Mouse (Mus musculus) cerebral cortex, adult 2 months (tissue): ENCODE results near the gene Opn4.

Source experiments
- WGBS: fragments of 180-500 bp; shearing (Covaris S2); methylation state at CpG from one replicate; pipeline ENCODE4 v1.1.7; 2018; 5-methylcytosine and 5-hydroxymethylcytosine counted together

Gene Opn4

GRCm38 (mm10) chr14:34599941-34600340 is at the start of gene Opn4:
Gene Opn4, minus strand, starts transcription at chr14:34600142.
- WGBS, result 88% methylated on average over 8 of the region's 8 CpGs

DNA sequence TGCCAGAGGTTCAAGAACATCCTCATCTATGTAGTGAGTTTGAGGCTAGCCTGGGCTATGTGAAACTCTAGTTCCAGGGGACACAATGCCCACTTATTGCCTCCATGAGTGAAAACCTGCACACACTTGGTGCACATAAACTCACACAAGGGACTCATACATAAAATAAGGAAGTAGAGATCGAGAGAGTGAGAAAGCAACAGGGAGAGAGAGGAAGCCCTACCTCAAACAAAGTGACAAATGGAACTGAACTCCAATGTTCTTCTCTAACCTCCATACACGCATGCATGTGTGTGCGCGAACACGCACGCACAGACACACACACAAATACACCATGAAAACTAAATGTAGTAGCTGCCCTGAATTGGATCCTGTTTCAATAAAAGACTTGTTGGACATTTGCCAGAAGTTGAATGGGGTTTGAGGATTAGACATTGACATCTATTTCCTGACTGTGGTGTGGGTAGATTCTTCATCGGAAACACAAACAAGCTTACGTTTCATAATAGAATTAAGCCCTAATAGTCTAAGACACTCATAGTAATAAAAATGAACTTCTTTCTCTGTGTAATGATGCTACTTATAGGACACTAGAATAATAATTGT is 48.0 kb upstream of the Opn4 start:
- WGBS, result 79% methylated on average over 8 of the region's 8 CpGs

GRCm38 (mm10) chr14:34644140-34644539 is 44.2 kb upstream of the Opn4 start:
- WGBS, result 82% methylated on average over 7 of the region's 7 CpGs

DNA sequence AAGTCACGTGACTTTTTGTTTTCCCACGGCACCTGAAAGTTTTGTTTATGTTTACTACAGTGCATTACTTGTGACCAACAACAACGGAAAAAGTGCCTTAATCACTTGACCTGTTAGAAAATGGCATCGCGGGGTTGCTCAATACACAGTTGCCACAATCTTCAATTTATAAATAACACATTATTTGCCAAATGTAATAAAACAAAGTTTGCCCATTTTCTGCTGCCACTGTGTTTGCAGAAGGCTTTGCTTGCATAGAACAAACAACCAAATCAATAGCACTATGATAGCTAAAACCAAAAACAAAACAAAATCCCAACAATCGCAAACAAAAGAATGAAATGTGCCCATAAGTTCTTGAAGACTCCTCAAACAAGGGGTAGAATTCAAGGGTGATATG is 35.8 kb upstream of the Opn4 start:
- WGBS, result 87% methylated on average over 6 of the region's 6 CpGs

DNA sequence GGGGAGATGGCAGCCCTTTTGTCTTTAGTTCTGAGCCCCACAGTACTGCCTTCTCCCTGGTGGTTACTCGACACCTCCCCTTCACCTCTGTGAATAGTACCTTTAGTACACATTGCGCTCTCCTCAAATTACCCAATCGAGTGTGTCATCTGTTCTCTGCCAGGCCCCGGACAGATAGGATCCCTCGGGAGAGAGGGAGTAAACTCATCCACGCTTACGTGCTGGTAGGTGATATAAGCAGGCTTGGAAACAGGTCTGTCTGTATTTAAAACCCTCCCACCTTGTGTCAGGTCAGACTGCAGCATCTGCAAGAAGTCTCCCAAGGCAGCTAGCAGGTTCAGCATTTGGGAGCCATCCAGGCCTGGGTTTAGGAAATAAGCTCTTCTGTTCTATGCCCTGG is 35.2 kb upstream of the Opn4 start:
- WGBS, result 64% methylated on average over 7 of the region's 7 CpGs

- WGBS, result 83% methylated on average over 10 of the region's 10 CpGs
These were observed 32.9 kb upstream of the Opn4 start for GRCm38 (mm10) chr14:34632722-34633448.

- 93% methylated on average over 7 of the region's 7 CpGs for WGBS
These were observed 26.9 kb upstream of the Opn4 start for GRCm38 (mm10) chr14:34626824-34627223.

- WGBS, result 79% methylated on average over 16 of the region's 16 CpGs
These were observed 23.7 kb upstream of the Opn4 start for GRCm38 (mm10) chr14:34623531-34624210.

GRCm38 (mm10) chr14:34623074-34623473 is 23.1 kb upstream of the Opn4 start:
- 90% methylated on average over 5 of the region's 5 CpGs for WGBS

DNA sequence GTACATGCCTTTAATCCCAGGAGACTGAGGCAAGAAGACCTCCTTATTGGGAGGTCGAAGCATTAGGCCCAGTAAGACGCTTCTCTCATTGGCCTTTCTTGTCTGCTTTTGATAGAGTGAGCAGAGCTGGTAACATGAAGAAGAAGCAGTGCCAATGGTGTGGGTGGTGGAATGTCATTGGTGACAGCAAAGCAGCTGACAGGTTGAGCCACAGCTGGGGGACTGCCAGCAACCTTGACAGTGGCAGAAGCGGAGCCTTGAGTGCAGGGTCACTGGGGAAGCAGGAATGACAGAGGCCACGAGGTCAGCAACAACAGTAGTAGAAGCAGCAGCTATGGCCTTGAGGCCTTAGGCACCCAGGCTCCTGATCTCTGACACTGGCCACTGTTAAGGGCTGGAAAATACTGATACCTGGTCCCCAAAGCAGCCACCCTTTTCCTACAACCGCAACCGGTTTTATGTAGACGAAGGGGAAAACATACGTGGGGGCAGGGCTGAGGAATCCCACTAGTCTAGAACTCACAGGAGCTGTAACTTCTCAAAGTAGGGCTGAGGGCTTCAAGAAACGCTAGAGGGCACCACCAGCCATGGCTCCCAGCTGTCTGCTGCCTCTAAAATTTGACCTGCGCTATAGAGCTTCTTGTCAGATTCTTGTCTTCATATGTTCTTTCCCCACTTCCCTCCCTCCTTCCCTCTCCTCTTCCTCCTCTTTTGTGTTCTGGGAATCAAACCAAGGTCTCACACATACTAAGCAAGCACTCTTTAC is 20.9 kb upstream of the Opn4 start:
- WGBS, result 56% methylated on average over 10 of the region's 10 CpGs

- 61% methylated on average over 9 of the region's 9 CpGs for WGBS
These were observed 18.9 kb upstream of the Opn4 start for GRCm38 (mm10) chr14:34618808-34619207.

- WGBS, result 3% methylated on average over 8 of the region's 8 CpGs
These were observed 16.9 kb upstream of the Opn4 start for GRCm38 (mm10) chr14:34616821-34617220.

- 67% methylated on average over 4 of the region's 4 CpGs for WGBS
These were observed 15.7 kb upstream of the Opn4 start for GRCm38 (mm10) chr14:34615625-34616024.

DNA sequence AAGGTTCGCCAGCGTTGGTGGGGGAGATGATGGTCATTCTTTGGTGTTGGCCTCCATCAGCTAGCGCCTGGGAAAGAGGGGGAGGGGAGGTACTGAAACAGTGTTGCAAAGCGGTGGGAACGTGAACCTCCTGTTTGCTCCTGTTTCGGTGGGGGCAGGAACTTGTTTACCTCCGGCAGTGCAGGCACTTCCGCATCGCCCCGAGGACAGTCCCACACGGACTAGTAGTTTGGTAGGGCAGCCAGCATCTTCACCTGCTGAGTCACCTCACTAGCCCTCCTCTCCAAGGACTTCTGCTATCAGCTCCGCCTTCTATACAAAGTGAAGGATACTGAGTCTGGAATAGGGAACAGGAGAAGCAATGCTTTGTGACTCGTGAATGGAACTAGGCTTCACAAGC is 15.1 kb upstream of the Opn4 start:
- WGBS, result 12% methylated on average over 13 of the region's 13 CpGs

- WGBS, result 55% methylated on average over 15 of the region's 15 CpGs
These were observed 14.6 kb upstream of the Opn4 start for GRCm38 (mm10) chr14:34614551-34614950.

DNA sequence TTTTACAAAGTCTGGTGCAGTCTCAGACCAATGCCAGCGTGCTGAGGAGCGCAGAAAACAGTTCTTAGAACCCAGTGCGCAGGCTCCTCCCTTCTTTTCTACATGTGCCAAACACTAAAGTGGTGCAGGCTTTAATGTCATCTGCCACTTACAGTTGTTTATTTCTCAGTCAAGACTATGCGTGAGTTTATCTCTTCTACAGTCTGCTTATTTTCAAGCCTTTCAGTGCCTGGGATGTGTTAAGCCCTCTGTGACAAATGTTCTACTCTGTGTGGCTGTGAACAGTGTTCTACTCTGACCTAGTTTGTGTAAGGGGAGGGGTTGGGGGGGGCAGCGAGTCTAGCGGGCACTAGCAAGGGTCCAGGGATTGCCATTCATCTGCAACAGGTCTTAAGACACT is 13.6 kb upstream of the Opn4 start:
- WGBS, result 64% methylated on average over 6 of the region's 6 CpGs

DNA sequence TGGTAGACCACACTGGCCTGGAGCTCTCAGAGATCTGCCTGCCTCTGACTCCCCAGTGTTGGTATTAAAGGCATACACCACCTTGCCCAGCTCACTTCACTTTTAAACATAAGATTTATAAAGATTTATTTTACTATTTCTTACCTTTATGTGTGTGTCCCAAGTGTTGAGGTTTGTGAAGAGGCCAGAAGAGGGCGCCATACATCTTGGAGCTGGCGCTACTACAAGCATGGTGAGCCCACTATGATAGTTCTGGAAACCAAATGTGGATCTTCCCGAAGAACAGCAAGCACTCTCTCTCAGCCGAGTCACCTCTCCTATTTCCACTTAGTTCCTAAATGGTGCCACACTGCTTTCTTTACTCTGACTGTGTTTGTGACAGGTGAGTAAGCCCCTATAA is 12.3 kb upstream of the Opn4 start:
- WGBS, result 45% methylated on average over 4 of the region's 4 CpGs

GRCm38 (mm10) chr14:34611591-34611990 is 11.6 kb upstream of the Opn4 start:
- WGBS, result 79% methylated on average over 4 of the region's 4 CpGs

DNA sequence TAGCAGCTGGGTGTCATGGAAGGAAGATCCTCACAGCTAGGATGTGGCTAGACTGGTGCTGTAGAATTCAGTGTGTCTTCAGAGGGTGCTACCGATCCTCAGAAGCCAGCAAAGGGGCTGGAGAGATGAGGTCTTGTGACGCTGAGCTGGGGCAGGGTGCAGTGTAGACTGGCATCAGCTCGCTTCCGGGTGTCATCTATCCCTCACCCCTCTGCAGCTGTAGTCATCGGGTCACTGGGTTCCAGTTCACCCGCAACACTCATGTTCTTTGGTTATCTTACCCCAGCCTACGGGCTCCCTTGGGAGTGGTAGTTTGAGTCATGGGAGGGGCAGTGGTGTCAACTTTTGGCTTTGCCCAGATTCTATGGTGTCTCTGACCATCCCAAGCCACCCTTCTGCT is 2.0 kb upstream of the Opn4 start:
- 97% methylated on average over 7 of the region's 7 CpGs for WGBS

GRCm38 (mm10) chr14:34595596-34596255 is 4.2 kb downstream of the Opn4 start:
- 78% methylated on average over 17 of the region's 17 CpGs for WGBS

- 75% methylated on average over 15 of the region's 15 CpGs for WGBS
These were observed 8.0 kb downstream of the Opn4 start for GRCm38 (mm10) chr14:34591741-34592535.
